Mouse (Mus musculus) heart, postnatal 0 days (tissue): Measurements from ENCODE around the gene 9130019O22Rik. TPM values are rescaled to one million over a fixed set of nuclear protein-coding genes. Genes with fewer than 3 reads are reported as not detected.
A peak's percentile ranks its signal among the peaks of the same experiment; 100 is the strongest.

Experiments
- ATAC-seq: fragments of 200-750 bp; cut with Nextera tagmentation; 2 replicates; pipeline ENCODE4 v1.8.0; 2017; ENCODE audit warnings: low read depth, moderate number of reproducible peaks, moderate library complexity; ENCODE audit not compliant: insufficient read depth
- DNase-seq: peaks from one replicate; pipeline ENCODE4 v3.0.0-alpha.2; 2016; ENCODE audit warnings: low spot score
- H3K27ac ChIP-seq: fragments of 300-500 bp; sonication (generic); 2 replicates; pipeline ENCODE4 v1.5.1; 2014; ENCODE audit warnings: low read depth, mild to moderate bottlenecking
- H3K27me3 ChIP-seq: fragments of 300-500 bp; sonication (generic); 2 replicates; pipeline ENCODE4 v1.6.1; 2014; ENCODE audit warnings: low read length, mixed read lengths; ENCODE audit not compliant: control insufficient read depth, insufficient read depth
- H3K36me3 ChIP-seq: fragments of 300-500 bp; sonication (generic); replicated peaks from 2 replicates; pipeline ENCODE4 v1.6.1; 2014; ENCODE audit warnings: low read length, mixed read lengths; ENCODE audit not compliant: control insufficient read depth, insufficient read depth
- H3K4me1 ChIP-seq: fragments of 300-500 bp; sonication (generic); 2 replicates; pipeline ENCODE4 v1.6.1; 2014; ENCODE audit warnings: antibody characterized with exemption; ENCODE audit not compliant: control insufficient read depth, insufficient read depth
- H3K4me2 ChIP-seq: fragments of 300-500 bp; sonication (generic); 2 replicates; pipeline ENCODE4 v1.6.1; 2014; ENCODE audit warnings: low read depth, mild to moderate bottlenecking, low read length, moderate library complexity
- H3K4me3 ChIP-seq: fragments of 300-500 bp; sonication (generic); 2 replicates; pipeline ENCODE4 v1.5.1; 2014; ENCODE audit warnings: low read depth, low read length
- H3K9ac ChIP-seq: fragments of 300-500 bp; sonication (generic); replicated peaks from 2 replicates; pipeline ENCODE4 v1.6.1; 2014; ENCODE audit warnings: low read depth, low read length, mixed read lengths
- H3K9me3 ChIP-seq: fragments of 300-500 bp; sonication (generic); replicated peaks from 2 replicates; pipeline ENCODE4 v1.6.1; 2016; ENCODE audit warnings: low read length; ENCODE audit not compliant: control insufficient read depth
- CTCF ChIP-seq: IDR thresholded peaks from 2 replicates; pipeline ENCODE4 v1.5.1; 2016; ENCODE audit warnings: antibody characterized with exemption, control low read depth, low read depth
- EP300 ChIP-seq: IDR thresholded peaks from 2 replicates; pipeline ENCODE4 v1.6.1; 2016; ENCODE audit warnings: antibody characterized with exemption, low read depth
- WGBS: fragments of 180-500 bp; shearing (Covaris S2); extraction: QIAGEN DNeasy Blood & Tissue Kit; methylation state at CpG from one replicate; pipeline ENCODE4 v1.1.7; 2014; 5-methylcytosine and 5-hydroxymethylcytosine counted together
- polyA plus RNA-seq: library from polyadenylated mRNA; unstranded; fragments of >200 nt; fragmentation: Nextera tagmentation; extraction: Ambion mirVana; gene quantifications from 2 replicates; pipeline ENCODE4 v1.2.1, GENCODE M21; 2015
- total RNA-seq: library from RNA; depleted of rRNA; stranded (reverse); fragments of >200 nt; gene quantifications from 2 replicates; pipeline ENCODE4 v1.2.3, GENCODE M21; 2014; ENCODE audit warnings: low replicate concordance

The 9130019O22Rik gene
- total and polyA plus RNA-seq, 2 experiments from 2014 or later = 2.8 to 3.2 TPM

- no peak overlapping the region for H3K27ac ChIP-seq
- no peak for ATAC-seq
- no peak overlapping the region for H3K9ac ChIP-seq
- H3K36me3 ChIP-seq = no peaks in the 10 kb centered on the region
- H3K9me3 ChIP-seq = no peaks in the 10 kb centered on the region
- H3K27me3 ChIP-seq = no peaks in the 10 kb centered on the region
- no peak overlapping the region for H3K4me2 ChIP-seq
- no peak for TF ChIP-seq EP300
- no peak for TF ChIP-seq CTCF
- no peak for DNase-seq
- no peaks in the 10 kb centered on the region; the same call in 1 of the 2 replicates for H3K4me1 ChIP-seq
- no peak overlapping the region for H3K4me3 ChIP-seq
- 33% methylated on average over 2 of the region's 2 CpGs for WGBS
Observed at GRCm38 (mm10) chr7:127402980-127403379, 16.0 kb upstream of the 9130019O22Rik start.

GRCm38 (mm10) chr7:127400355-127400754, 13.4 kb upstream of the 9130019O22Rik start:
- Histone ChIP-seq H3K9ac (no peak overlapping the region), H3K4me1 (no peaks in the 10 kb centered on the region), H3K27me3 (no peaks in the 10 kb centered on the region), H3K27ac (no peak overlapping the region), H3K9me3 (no peaks in the 10 kb centered on the region), H3K4me3 (no peak overlapping the region), H3K4me2 (no peak overlapping the region), H3K36me3 (no peaks in the 10 kb centered on the region)
- 65% methylated on average over 3 of the region's 3 CpGs for WGBS
- DNase-seq (no peak), ATAC-seq (no peak)
- TF ChIP-seq EP300 = no peak
- TF ChIP-seq CTCF = no peak

- peak; percentile 14 for DNase-seq
- Histone ChIP-seq H3K4me1 (peaks cover 14% of the 10 kb centered on the region), H3K4me2 (peak overlapping the region; percentile 63), H3K27ac (peak overlapping the region; percentile 70), H3K9me3 (no peaks in the 10 kb centered on the region), H3K27me3 (no peaks in the 10 kb centered on the region), H3K36me3 (peaks cover 7% of the 10 kb centered on the region), H3K4me3 (peak overlapping the region; percentile 60), H3K9ac (peak overlapping the region; percentile 51)
- 10% methylated on average over 7 of the region's 7 CpGs for WGBS
- 0 out of 2 replicates have a peak, but pooled peaks have one; percentile 3 for ATAC-seq
- TF ChIP-seq EP300 (no peak), CTCF (no peak)
Observed at GRCm38 (mm10) chr7:127393944-127394333, 7.0 kb upstream of the 9130019O22Rik start.

- peaks cover 7% of the 10 kb centered on the region for H3K36me3 ChIP-seq
- TF ChIP-seq CTCF (no peak), EP300 (no peak)
- H3K9ac ChIP-seq = peak within 1 kb of the TSS; percentile 66
- no peaks in the 10 kb centered on the region for H3K27me3 ChIP-seq
- H3K4me2 ChIP-seq = peak within 1 kb of the TSS; percentile 63
- H3K4me1 ChIP-seq = peaks cover 14% of the 10 kb centered on the region
- under 1% methylated on average over 45 of the region's 45 CpGs for WGBS
- H3K27ac ChIP-seq = peak within 1 kb of the TSS; percentile 84
- H3K4me3 ChIP-seq = peak within 1 kb of the TSS; percentile 60
- ATAC-seq = peak; percentile 96
- H3K9me3 ChIP-seq = no peaks in the 10 kb centered on the region
- DNase-seq = peak; percentile 97
Observed at GRCm38 (mm10) chr7:127393157-127393943, 6.4 kb upstream of the 9130019O22Rik start, which contains the start of gene E430018J23Rik. TSS of gene E430018J23Rik (minus strand) at chr7:127393629.

GRCm38 (mm10) chr7:127392251-127392824, 5.4 kb upstream of the 9130019O22Rik start:
- Histone ChIP-seq H3K4me3 (peak overlapping the region; percentile 60), H3K27me3 (no peaks in the 10 kb centered on the region), H3K27ac (0 out of 2 replicates have a peak overlapping the region, but pooled peaks have one; percentile 84), H3K36me3 (peaks cover 7% of the 10 kb centered on the region), H3K4me1 (peaks cover 14% of the 10 kb centered on the region), H3K9me3 (no peaks in the 10 kb centered on the region), H3K9ac (no peak overlapping the region), H3K4me2 (peak overlapping the region; percentile 63)
- WGBS = 80% methylated on average over 8 of the region's 8 CpGs
- ATAC-seq (no peak), DNase-seq (no peak)
- TF ChIP-seq EP300 = no peak
- TF ChIP-seq CTCF = no peak
